Mouse (Mus musculus) yolk sac, embryonic 10.5 days (tissue): Measurements from ENCODE around the gene 4930449I24Rik.
"Not testable (repeated sequence)": the region's sequence is repeated elsewhere in the genome, so short reads cannot be mapped to it uniquely, and the experiment has no call there.

Source experiments
- DNase-seq: peaks from one replicate; pipeline ENCODE4 v3.0.0-alpha.2; 2017; ENCODE audit warnings: low spot score

Gene 4930449I24Rik

GRCm38 (mm10) chr5:146502099-146502498, at the start of gene 4930449I24Rik:
Gene 4930449I24Rik (plus strand): TSS chr5:146502399.
- not testable (repeated sequence) for DNase-seq

- no peak for DNase-seq
Measured at GRCm38 (mm10) chr5:146453556-146453955, 48.6 kb upstream of the 4930449I24Rik start.

- no peak for DNase-seq
Measured at GRCm38 (mm10) chr5:146461612-146462011, 40.6 kb upstream of the 4930449I24Rik start.

GRCm38 (mm10) chr5:146466663-146467062, 35.5 kb upstream of the 4930449I24Rik start:
- no peak for DNase-seq

GRCm38 (mm10) chr5:146468311-146468710, 33.9 kb upstream of the 4930449I24Rik start:
- no peak for DNase-seq

- DNase-seq = no peak
Measured at GRCm38 (mm10) chr5:146470821-146471220, 31.4 kb upstream of the 4930449I24Rik start.

- peak; percentile 7 for DNase-seq
Measured at GRCm38 (mm10) chr5:146471311-146471710, 30.9 kb upstream of the 4930449I24Rik start.

GRCm38 (mm10) chr5:146471821-146472220, 30.4 kb upstream of the 4930449I24Rik start:
- no peak for DNase-seq

- DNase-seq = not testable (repeated sequence)
Measured at GRCm38 (mm10) chr5:146479564-146479963, 22.6 kb upstream of the 4930449I24Rik start.

- not testable (repeated sequence) for DNase-seq
Measured at GRCm38 (mm10) chr5:146481665-146482064, 20.5 kb upstream of the 4930449I24Rik start, which contains the start of gene Gm6408. Gene Gm6408 (plus strand): TSS chr5:146481965.

GRCm38 (mm10) chr5:146488959-146489358, 13.2 kb upstream of the 4930449I24Rik start:
- not testable (repeated sequence) for DNase-seq

GRCm38 (mm10) chr5:146491063-146491462, 11.1 kb upstream of the 4930449I24Rik start, which contains the start of gene Gm6370:
Gene Gm6370 (plus strand): TSS chr5:146491363.
- DNase-seq = not testable (repeated sequence)

- not testable (repeated sequence) for DNase-seq
Measured at GRCm38 (mm10) chr5:146513823-146514222, 11.6 kb downstream of the 4930449I24Rik start, which contains the start of gene Gm3402. Gene Gm3402 (plus strand): TSS chr5:146514123.

- DNase-seq = not testable (repeated sequence)
Measured at GRCm38 (mm10) chr5:146525501-146525900, 23.3 kb downstream of the 4930449I24Rik start, which contains the start of gene Gm3404. Gene Gm3404 (plus strand): TSS chr5:146525801.

GRCm38 (mm10) chr5:146537347-146537746, 35.1 kb downstream of the 4930449I24Rik start, which contains the start of gene Gm3409:
Gene Gm3409 (plus strand): TSS chr5:146537647.
- not testable (repeated sequence) for DNase-seq
